ENCODE assay signal across 24 mouse cellular contexts in genomic region chr13:117082758-117083157, GRCm38 (mm10).
"Had no signal": no experiment of that assay in that cellular context is flagged by ENCODE, and none has a peak within 500 bp of the region (broad histone marks: within the 10 kb centered on the region; RNA-seq: fewer than 3 reads in every experiment).

No protein-coding gene starts in this region.

- H3K9me3 ChIP-seq: hindbrain, embryonic 13.5 days; hindbrain, embryonic 15.5 days; kidney, embryonic 15.5 days; limb, embryonic 12.5 days; limb, embryonic 15.5 days; liver, embryonic 13.5 days had no signal

- DNase-seq: gastrocnemius, adult 2 months; gastrocnemius, postnatal 10 days; gastrocnemius, postnatal 36 days; heart, adult 11 months; heart, adult 2 months; heart, postnatal 36 days; kidney, adult 11 months; kidney, adult 2 months; kidney, adult 9 months; kidney, postnatal 14 days; kidney, postnatal 36 days; layer of hippocampus, adult 9-11 months; layer of hippocampus, postnatal 36 days; left cerebral cortex, postnatal 4 days; liver, embryonic 13.5 days had no signal

- H3K27me3 ChIP-seq: hindbrain, embryonic 13.5 days; hindbrain, embryonic 15.5 days; kidney, embryonic 15.5 days; limb, embryonic 12.5 days; limb, embryonic 15.5 days; liver, embryonic 13.5 days had no signal

- H3K4me2 ChIP-seq: heart, embryonic 11.5 days; hindbrain, embryonic 13.5 days; hindbrain, embryonic 15.5 days; kidney, embryonic 15.5 days; limb, embryonic 12.5 days; limb, embryonic 15.5 days; liver, embryonic 13.5 days had no signal

- H3K4me3 ChIP-seq: gastrocnemius, adult 2 months; heart, adult 2 months; hindbrain, embryonic 13.5 days; hindbrain, embryonic 15.5 days; kidney, embryonic 15.5 days; limb, embryonic 12.5 days; limb, embryonic 15.5 days; liver, embryonic 13.5 days had no signal

- H3K9ac ChIP-seq: hindbrain, embryonic 13.5 days; hindbrain, embryonic 15.5 days; kidney, embryonic 15.5 days; limb, embryonic 12.5 days; limb, embryonic 15.5 days; liver, embryonic 13.5 days had no signal

- H3K36me3 ChIP-seq: hindbrain, embryonic 13.5 days; hindbrain, embryonic 15.5 days; kidney, embryonic 15.5 days; limb, embryonic 12.5 days; limb, embryonic 15.5 days; liver, embryonic 13.5 days had no signal

- H3K4me1 ChIP-seq: hindbrain, embryonic 13.5 days; hindbrain, embryonic 15.5 days; kidney, embryonic 15.5 days; limb, embryonic 12.5 days; limb, embryonic 15.5 days; liver, embryonic 13.5 days had no signal

- H3K27ac ChIP-seq: gastrocnemius, adult 2 months; heart, adult 2 months; hindbrain, embryonic 13.5 days; hindbrain, embryonic 15.5 days; hindbrain, postnatal 0 days; kidney, embryonic 15.5 days; kidney, postnatal 0 days; limb, embryonic 12.5 days; limb, embryonic 15.5 days; liver, embryonic 13.5 days had no signal

- ATAC-seq: hindbrain, postnatal 0 days; intestine, embryonic 16.5 days had no signal
